Mouse (Mus musculus) hindbrain, embryonic 12.5 days (tissue): Measurements from ENCODE around the gene Katnb1. TPM values are rescaled to one million over a fixed set of nuclear protein-coding genes. Genes with fewer than 3 reads are reported as not detected.

Experiments used
- ATAC-seq: fragments of 200-750 bp; cut with Nextera tagmentation; 2 replicates; pipeline ENCODE4 v1.8.0; 2017; ENCODE audit warnings: moderate TSS enrichment; ENCODE audit not compliant: low FRiP score
- H3K27ac ChIP-seq: fragments of 300-500 bp; sonication (generic); 2 replicates; pipeline ENCODE4 v1.5.1; 2016; ENCODE audit warnings: mild to moderate bottlenecking
- H3K27me3 ChIP-seq: fragments of 300-500 bp; sonication (generic); 2 replicates; pipeline ENCODE4 v1.6.1; 2016; ENCODE audit warnings: mild to moderate bottlenecking
- H3K36me3 ChIP-seq: fragments of 300-500 bp; sonication (generic); 2 replicates; pipeline ENCODE4 v1.6.1; 2016; ENCODE audit warnings: mild to moderate bottlenecking
- H3K4me1 ChIP-seq: fragments of 300-500 bp; sonication (generic); 2 replicates; pipeline ENCODE4 v1.6.1; 2016
- H3K4me2 ChIP-seq: fragments of 300-500 bp; sonication (generic); replicated peaks from 2 replicates; pipeline ENCODE4 v1.6.1; 2016; ENCODE audit warnings: mild to moderate bottlenecking
- H3K4me3 ChIP-seq: fragments of 300-500 bp; sonication (generic); 2 replicates; pipeline ENCODE4 v1.5.1; 2016; ENCODE audit warnings: mild to moderate bottlenecking
- H3K9ac ChIP-seq: fragments of 300-500 bp; sonication (generic); 2 replicates; pipeline ENCODE4 v1.6.1; 2016; ENCODE audit warnings: mild to moderate bottlenecking, moderate library complexity
- H3K9me3 ChIP-seq: fragments of 300-500 bp; sonication (generic); replicated peaks from 2 replicates; pipeline ENCODE4 v1.6.1; 2016; ENCODE audit warnings: mild to moderate bottlenecking
- WGBS: fragments of 180-500 bp; shearing (Covaris S2); methylation state at CpG from one replicate; pipeline ENCODE4 v1.1.7; 2016; 5-methylcytosine and 5-hydroxymethylcytosine counted together
- polyA plus RNA-seq: library from polyadenylated mRNA; unstranded; fragments of >200 nt; fragmentation: Nextera tagmentation; extraction: Ambion mirVana; gene quantifications from 2 replicates; pipeline ENCODE4 v1.2.1, GENCODE M21; 2016

The Katnb1 gene
- polyA plus RNA-seq, 1 experiment from 2014 or later, result 36.2 TPM

- ATAC-seq, result no peak
- Histone ChIP-seq H3K4me3 (no peak overlapping the region), H3K9ac (no peak overlapping the region), H3K27me3 (no peaks in the 10 kb centered on the region), H3K9me3 (no peaks in the 10 kb centered on the region), H3K36me3 (no peaks in the 10 kb centered on the region), H3K27ac (no peak overlapping the region), H3K4me1 (no peaks in the 10 kb centered on the region), H3K4me2 (no peak overlapping the region)
- 91% methylated on average over 6 of the region's 6 CpGs for WGBS
Observed at GRCm38 (mm10) chr8:95058661-95059060, 22.3 kb upstream of the Katnb1 start.

- Histone ChIP-seq H3K36me3 (no peaks in the 10 kb centered on the region), H3K9ac (no peak overlapping the region), H3K4me2 (no peak overlapping the region), H3K4me3 (no peak overlapping the region), H3K27ac (no peak overlapping the region), H3K9me3 (no peaks in the 10 kb centered on the region), H3K27me3 (no peaks in the 10 kb centered on the region), H3K4me1 (no peaks in the 10 kb centered on the region)
- 73% methylated on average over 6 of the region's 6 CpGs for WGBS
- ATAC-seq, result no peak
Observed at GRCm38 (mm10) chr8:95059812-95060533, 21.0 kb upstream of the Katnb1 start.

GRCm38 (mm10) chr8:95064531-95064930, 16.5 kb upstream of the Katnb1 start:
- WGBS, result 93% methylated on average over 2 of the region's 2 CpGs
- no peak overlapping the region for H3K4me3 ChIP-seq
- H3K36me3 ChIP-seq, result no peaks in the 10 kb centered on the region
- H3K9me3 ChIP-seq, result no peaks in the 10 kb centered on the region
- no peak overlapping the region for H3K4me2 ChIP-seq
- no peak overlapping the region for H3K27ac ChIP-seq
- no peaks in the 10 kb centered on the region for H3K27me3 ChIP-seq
- H3K4me1 ChIP-seq, result no peaks in the 10 kb centered on the region
- no peak for ATAC-seq
- no peak overlapping the region for H3K9ac ChIP-seq

GRCm38 (mm10) chr8:95067582-95067981, 13.4 kb upstream of the Katnb1 start:
- no peak for ATAC-seq

GRCm38 (mm10) chr8:95075504-95075903, 5.5 kb upstream of the Katnb1 start:
- H3K36me3 ChIP-seq, result no peaks in the 10 kb centered on the region
- no peak overlapping the region for H3K9ac ChIP-seq
- H3K27me3 ChIP-seq, result peaks cover 11% of the 10 kb centered on the region; the same call in 1 of the 2 replicates
- H3K9me3 ChIP-seq, result no peaks in the 10 kb centered on the region
- no peak overlapping the region for H3K4me2 ChIP-seq
- no peak for ATAC-seq
- no peak overlapping the region for H3K27ac ChIP-seq
- WGBS, result 76% methylated on average over 3 of the region's 3 CpGs
- no peak overlapping the region for H3K4me3 ChIP-seq
- no peaks in the 10 kb centered on the region for H3K4me1 ChIP-seq

More at GRCm38 (mm10) chr8:95067582-95067981, 13.4 kb upstream of the Katnb1 start:
- H3K9me3 ChIP-seq, result no peaks in the 10 kb centered on the region
- 45% methylated on average over 3 of the region's 3 CpGs for WGBS
- H3K4me2 ChIP-seq, result no peak overlapping the region
- H3K9ac ChIP-seq, result no peak overlapping the region
- H3K4me1 ChIP-seq, result no peaks in the 10 kb centered on the region
- no peaks in the 10 kb centered on the region for H3K36me3 ChIP-seq
- H3K27ac ChIP-seq, result no peak overlapping the region
- H3K4me3 ChIP-seq, result no peak overlapping the region
- no peaks in the 10 kb centered on the region for H3K27me3 ChIP-seq

- Histone ChIP-seq H3K36me3 (no peaks in the 10 kb centered on the region), H3K27me3 (peaks cover 11% of the 10 kb centered on the region; the same call in 1 of the 2 replicates), H3K4me2 (no peak overlapping the region), H3K4me1 (no peaks in the 10 kb centered on the region), H3K4me3 (no peak overlapping the region), H3K9ac (no peak overlapping the region), H3K27ac (no peak overlapping the region), H3K9me3 (no peaks in the 10 kb centered on the region)
- ATAC-seq, result no peak
- WGBS, result 84% methylated on average over 17 of the region's 17 CpGs
Observed at GRCm38 (mm10) chr8:95076151-95076550, 4.8 kb upstream of the Katnb1 start.

GRCm38 (mm10) chr8:95078055-95078454, 2.9 kb upstream of the Katnb1 start:
- Histone ChIP-seq H3K36me3 (peaks cover 5% of the 10 kb centered on the region; the same call in 1 of the 2 replicates), H3K27me3 (peaks cover 11% of the 10 kb centered on the region; the same call in 1 of the 2 replicates), H3K4me3 (no peak overlapping the region), H3K4me2 (no peak overlapping the region), H3K9ac (no peak overlapping the region), H3K9me3 (no peaks in the 10 kb centered on the region), H3K27ac (no peak overlapping the region), H3K4me1 (peaks cover 15% of the 10 kb centered on the region)
- 89% methylated on average over 3 of the region's 3 CpGs for WGBS
- no peak for ATAC-seq

DNA sequence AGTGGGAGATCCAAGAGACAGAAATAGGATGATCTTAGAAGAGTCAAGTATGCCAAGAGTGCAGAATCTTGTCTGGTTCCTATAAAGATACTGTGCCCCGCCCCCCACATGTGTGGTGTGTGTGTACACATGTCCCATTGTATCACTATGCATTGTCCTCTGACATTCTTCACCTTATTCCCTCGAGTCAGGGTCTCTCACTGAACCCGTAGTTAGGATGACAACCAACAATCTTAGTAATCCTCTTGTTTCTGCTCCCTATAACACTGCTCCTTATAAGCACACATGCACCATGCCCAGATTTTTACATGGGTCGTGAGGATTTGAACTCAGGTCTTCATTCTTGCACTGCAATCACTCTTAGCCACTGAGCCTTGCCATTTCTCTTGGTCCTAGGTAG, 1.7 kb upstream of the Katnb1 start:
- ATAC-seq, result no peak
- Histone ChIP-seq H3K27ac (no peak overlapping the region), H3K27me3 (peaks cover 11% of the 10 kb centered on the region; the same call in 1 of the 2 replicates), H3K4me2 (no peak overlapping the region), H3K9ac (no peak overlapping the region), H3K4me3 (no peak overlapping the region), H3K4me1 (peaks cover 19% of the 10 kb centered on the region), H3K36me3 (peaks cover 14% of the 10 kb centered on the region), H3K9me3 (no peaks in the 10 kb centered on the region)
- WGBS, result 89% methylated on average over 4 of the region's 4 CpGs

DNA sequence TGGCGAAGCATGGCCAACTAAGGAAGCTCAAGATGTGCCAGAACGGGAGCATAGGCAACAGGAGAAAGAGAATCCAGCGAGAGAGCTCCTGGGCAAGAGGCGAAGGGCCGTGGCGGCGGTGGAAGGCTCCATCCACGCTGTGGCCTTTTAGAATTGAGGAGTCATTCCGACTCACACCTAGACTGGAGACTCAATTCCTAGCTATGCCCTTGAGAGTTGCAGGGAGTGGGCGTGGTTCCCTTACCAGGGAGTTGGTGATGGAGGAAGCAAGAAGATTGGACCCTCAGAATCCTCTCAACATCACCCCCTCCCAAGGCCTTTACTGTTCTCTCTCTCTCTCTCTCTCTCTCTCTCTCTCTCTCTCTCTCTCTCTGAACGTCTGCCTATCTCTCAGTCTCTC, 664 bp downstream of the Katnb1 start:
- peaks cover 31% of the 10 kb centered on the region for H3K36me3 ChIP-seq
- no peak for ATAC-seq
- H3K27ac ChIP-seq, result peak overlapping the region; percentile 76; the same call in 1 of the 2 replicates
- H3K9me3 ChIP-seq, result no peaks in the 10 kb centered on the region
- H3K4me2 ChIP-seq, result peak overlapping the region; percentile 81
- H3K4me3 ChIP-seq, result peak overlapping the region; percentile 87
- H3K4me1 ChIP-seq, result peaks cover 19% of the 10 kb centered on the region
- 10% methylated on average over 11 of the region's 11 CpGs for WGBS
- peak overlapping the region; percentile 89 for H3K9ac ChIP-seq
- H3K27me3 ChIP-seq, result peaks cover 11% of the 10 kb centered on the region; the same call in 1 of the 2 replicates

DNA sequence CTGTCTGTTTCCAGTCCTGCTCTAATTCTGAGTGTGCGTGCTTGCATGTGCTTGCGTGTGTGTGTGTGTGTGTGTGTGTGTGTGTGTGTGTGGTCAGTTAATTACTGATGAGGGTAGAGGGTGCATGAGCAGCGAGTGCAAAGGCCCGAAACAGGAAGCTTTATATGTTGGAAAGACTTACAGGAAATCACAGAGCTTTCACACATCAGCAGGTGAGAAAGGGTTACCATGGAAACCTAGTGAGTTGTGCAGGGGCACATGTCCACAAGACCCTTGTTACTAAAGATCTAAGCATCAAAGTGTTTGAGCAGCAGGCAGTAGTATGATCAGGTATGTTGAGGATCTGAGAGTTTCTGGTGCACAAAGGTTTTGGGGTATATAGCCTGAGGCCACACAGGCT, 3.3 kb downstream of the Katnb1 start:
- H3K4me2 ChIP-seq, result no peak overlapping the region
- H3K4me3 ChIP-seq, result no peak overlapping the region
- ATAC-seq, result no peak
- H3K4me1 ChIP-seq, result peaks cover 19% of the 10 kb centered on the region
- H3K27ac ChIP-seq, result no peak overlapping the region
- no peak overlapping the region for H3K9ac ChIP-seq
- peaks cover 54% of the 10 kb centered on the region for H3K36me3 ChIP-seq
- WGBS, result 92% methylated on average over 4 of the region's 4 CpGs
- H3K9me3 ChIP-seq, result no peaks in the 10 kb centered on the region
- 0 out of 2 replicates have a peak, but pooled peaks cover under 1% of the 10 kb centered on the region for H3K27me3 ChIP-seq

- H3K9me3 ChIP-seq, result no peaks in the 10 kb centered on the region
- peaks cover 57% of the 10 kb centered on the region for H3K36me3 ChIP-seq
- no peak overlapping the region for H3K27ac ChIP-seq
- no peak for ATAC-seq
- no peaks in the 10 kb centered on the region for H3K27me3 ChIP-seq
- WGBS, result 91% methylated on average over 10 of the region's 10 CpGs
- H3K4me3 ChIP-seq, result no peak overlapping the region
- H3K4me2 ChIP-seq, result no peak overlapping the region
- peaks cover 19% of the 10 kb centered on the region for H3K4me1 ChIP-seq
- no peak overlapping the region for H3K9ac ChIP-seq
Observed at GRCm38 (mm10) chr8:95084744-95085431, 3.9 kb downstream of the Katnb1 start.

DNA sequence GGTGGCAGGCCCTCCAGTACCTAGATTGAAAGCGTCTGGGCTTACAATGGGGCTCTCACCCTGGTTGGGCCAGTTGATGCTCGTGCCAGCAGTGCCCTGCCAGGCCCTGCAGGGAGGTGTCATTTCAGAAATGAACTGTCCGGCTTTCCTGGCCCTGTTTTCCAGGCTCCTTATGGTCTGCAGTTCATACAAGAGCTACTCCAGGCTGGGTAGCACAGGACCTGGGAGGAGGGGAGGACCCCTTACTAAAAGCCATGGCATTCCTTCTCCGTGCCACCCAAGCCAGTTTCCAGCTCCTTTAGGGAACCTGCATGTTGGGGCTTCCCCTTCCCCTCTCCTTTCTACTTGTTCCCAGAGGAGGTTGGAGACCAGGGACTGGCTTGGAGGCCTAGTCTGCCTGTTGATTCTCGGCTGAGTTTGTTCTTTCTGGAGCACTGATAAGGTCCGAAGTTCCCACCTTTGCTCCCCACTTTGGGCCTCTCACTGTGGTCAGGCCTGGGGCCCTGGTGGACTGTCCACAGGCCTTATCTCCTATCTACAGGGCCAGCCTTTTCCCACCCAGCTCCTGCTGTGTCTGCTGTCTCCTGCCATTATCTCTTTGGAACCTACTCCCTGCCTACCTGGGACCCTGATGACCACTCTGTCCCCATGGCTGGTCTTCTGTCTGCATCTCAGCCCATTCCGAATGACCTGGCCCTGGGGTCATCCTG, 4.6 kb downstream of the Katnb1 start:
- no peak for ATAC-seq
- Histone ChIP-seq H3K27me3 (no peaks in the 10 kb centered on the region), H3K4me2 (no peak overlapping the region), H3K4me3 (no peak overlapping the region), H3K36me3 (peaks cover 64% of the 10 kb centered on the region), H3K4me1 (peaks cover 19% of the 10 kb centered on the region), H3K9me3 (no peaks in the 10 kb centered on the region), H3K9ac (no peak overlapping the region), H3K27ac (no peak overlapping the region)
- 83% methylated on average over 7 of the region's 7 CpGs for WGBS
